Mouse (Mus musculus) neural tube, embryonic 11.5 days (tissue): ENCODE measurements around the gene H2-Q4. TPM values are rescaled to one million over a fixed set of nuclear protein-coding genes. Genes with fewer than 3 reads are reported as not detected.
A peak's percentile ranks its signal among the peaks of the same experiment; 100 is the strongest.
"Not testable (repeated sequence)": the region's sequence is repeated elsewhere in the genome, so short reads cannot be mapped to it uniquely, and the experiment has no call there.

Experiments used
- ATAC-seq: fragments of 200-750 bp; cut with Nextera tagmentation; 2 replicates; pipeline ENCODE4 v1.8.0; 2017; ENCODE audit warnings: moderate number of reproducible peaks, mild to moderate bottlenecking, moderate TSS enrichment, moderate library complexity; ENCODE audit not compliant: insufficient read depth, low FRiP score, low TSS enrichment
- DNase-seq: peaks from one replicate; pipeline ENCODE4 v3.0.0-alpha.2; 2015; ENCODE audit warnings: low spot score
- H3K27ac ChIP-seq: fragments of 300-500 bp; sonication (generic); 2 replicates; pipeline ENCODE4 v1.5.1; 2014; ENCODE audit warnings: low read depth, mild to moderate bottlenecking, low read length
- H3K27me3 ChIP-seq: fragments of 300-500 bp; sonication (generic); 2 replicates; pipeline ENCODE4 v1.6.1; 2014; ENCODE audit warnings: mild to moderate bottlenecking, low read length, mixed read lengths; ENCODE audit not compliant: control insufficient read depth, insufficient read depth
- H3K36me3 ChIP-seq: fragments of 300-500 bp; sonication (generic); 2 replicates; pipeline ENCODE4 v1.6.1; 2014; ENCODE audit warnings: mild to moderate bottlenecking, low read length, moderate library complexity, mixed read lengths; ENCODE audit not compliant: control insufficient read depth, insufficient read depth
- H3K4me1 ChIP-seq: fragments of 300-500 bp; sonication (generic); 2 replicates; pipeline ENCODE4 v1.6.1; 2014; ENCODE audit warnings: low read length, mixed read lengths; ENCODE audit not compliant: control insufficient read depth, insufficient read depth
- H3K4me2 ChIP-seq: fragments of 300-500 bp; sonication (generic); 2 replicates; pipeline ENCODE4 v1.6.1; 2014; ENCODE audit warnings: low read depth, mild to moderate bottlenecking, moderate library complexity
- H3K4me3 ChIP-seq: fragments of 300-500 bp; sonication (generic); 2 replicates; pipeline ENCODE4 v1.5.1; 2014; ENCODE audit warnings: low read depth, low read length
- H3K9ac ChIP-seq: fragments of 300-500 bp; sonication (generic); 2 replicates; pipeline ENCODE4 v1.6.1; 2014; ENCODE audit warnings: mild to moderate bottlenecking, low read length
- H3K9me3 ChIP-seq: fragments of 300-500 bp; sonication (generic); 2 replicates; pipeline ENCODE4 v1.6.1; 2016; ENCODE audit warnings: low read length; ENCODE audit not compliant: control insufficient read depth
- WGBS: fragments of 180-500 bp; shearing (Covaris S2); extraction: QIAGEN DNeasy Blood & Tissue Kit; methylation state at CpG from one replicate; pipeline ENCODE4 v1.1.7; 2014; 5-methylcytosine and 5-hydroxymethylcytosine counted together
- polyA plus RNA-seq: library from polyadenylated mRNA; unstranded; fragments of >200 nt; fragmentation: Nextera tagmentation; extraction: Ambion mirVana; gene quantifications from 2 replicates; pipeline ENCODE4 v1.2.1, GENCODE M21; 2014

Gene H2-Q4
- polyA plus RNA-seq: 1.6 and 2.3 TPM in 2 replicates

DNA sequence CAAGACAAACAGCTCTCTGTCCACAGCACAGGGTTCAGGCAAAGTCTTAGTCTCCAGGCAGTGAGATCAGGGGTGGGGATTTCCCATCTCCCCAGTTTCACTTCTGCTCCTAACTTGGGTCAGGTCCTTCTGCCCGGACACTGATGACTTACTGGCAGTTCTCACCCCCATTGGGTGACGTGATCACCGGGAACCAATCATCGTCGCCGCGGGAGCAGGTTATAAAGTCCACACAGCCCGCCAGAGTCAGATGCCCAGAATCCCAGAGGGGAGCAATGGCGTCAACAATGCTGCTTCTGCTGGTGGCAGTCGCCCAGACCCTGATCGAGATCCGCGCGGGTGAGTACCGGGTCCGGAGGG lies at the start of gene H2-Q4:
TSS of gene H2-Q4 (plus strand) at position 249 of the 360 bp plus-strand sequence.
- H3K9ac ChIP-seq: peak within 1 kb of the TSS; percentile 47
- H3K36me3 ChIP-seq: no peaks in the 10 kb centered on the region
- H3K4me3 ChIP-seq: peak within 1 kb of the TSS; percentile 46
- H3K27me3 ChIP-seq: no peaks in the 10 kb centered on the region
- 1% methylated on average over 16 of the region's 16 CpGs for WGBS
- H3K4me1 ChIP-seq: no peaks in the 10 kb centered on the region
- H3K27ac ChIP-seq: no peak within 1 kb of the TSS
- ATAC-seq: peak; percentile 79
- peak within 1 kb of the TSS; percentile 81 for H3K4me2 ChIP-seq
- DNase-seq: peak; percentile 82
- H3K9me3 ChIP-seq: no peaks in the 10 kb centered on the region

DNA sequence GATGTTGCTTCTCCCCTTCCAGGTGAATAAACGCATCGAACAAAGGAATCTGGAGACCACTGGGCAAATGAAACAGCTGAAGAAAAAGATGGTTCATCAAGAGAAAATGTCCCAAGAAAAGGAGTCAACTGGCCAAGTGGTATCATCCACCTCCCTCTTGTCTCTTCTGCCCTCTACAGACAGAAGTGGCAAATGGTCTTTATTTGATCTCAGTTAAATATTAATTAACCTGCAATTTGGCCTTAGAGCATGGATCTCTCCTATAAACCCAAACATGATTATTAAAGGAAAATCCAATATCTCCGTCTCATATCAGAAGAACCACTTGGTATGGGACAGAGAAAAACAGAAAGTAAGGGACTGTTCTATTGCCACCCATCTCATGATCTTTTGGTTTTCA lies 49.7 kb upstream of the H2-Q4 start:
- not testable (repeated sequence) for ATAC-seq, H3K27me3 ChIP-seq, DNase-seq, H3K4me1 ChIP-seq, H3K4me2 ChIP-seq, H3K36me3 ChIP-seq, H3K9ac ChIP-seq, H3K4me3 ChIP-seq, H3K9me3 ChIP-seq, H3K27ac ChIP-seq
- WGBS: 56% methylated on average over 3 of the region's 3 CpGs

DNA sequence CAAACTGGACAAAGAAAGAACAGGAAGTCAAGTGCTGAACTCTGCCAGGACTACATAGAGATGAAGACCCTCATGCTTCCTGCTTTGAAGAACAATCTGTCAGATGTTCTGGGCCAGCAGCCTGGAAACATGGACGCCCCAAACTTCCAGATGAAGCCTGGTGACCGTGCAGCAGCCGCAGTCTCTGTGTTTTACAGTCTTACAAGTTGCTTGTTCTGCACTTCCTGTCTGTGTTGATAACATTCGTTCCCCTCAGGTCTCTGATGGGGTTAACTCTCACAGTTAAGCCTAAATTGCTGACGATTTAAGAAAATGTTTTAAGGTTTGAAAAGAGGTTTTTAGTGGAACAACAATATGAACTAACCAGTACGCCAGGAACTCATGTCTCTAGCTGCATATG lies 47.9 kb upstream of the H2-Q4 start:
- not testable (repeated sequence) for ATAC-seq, H3K4me3 ChIP-seq
- WGBS: 72% methylated on average over 6 of the region's 6 CpGs

DNA sequence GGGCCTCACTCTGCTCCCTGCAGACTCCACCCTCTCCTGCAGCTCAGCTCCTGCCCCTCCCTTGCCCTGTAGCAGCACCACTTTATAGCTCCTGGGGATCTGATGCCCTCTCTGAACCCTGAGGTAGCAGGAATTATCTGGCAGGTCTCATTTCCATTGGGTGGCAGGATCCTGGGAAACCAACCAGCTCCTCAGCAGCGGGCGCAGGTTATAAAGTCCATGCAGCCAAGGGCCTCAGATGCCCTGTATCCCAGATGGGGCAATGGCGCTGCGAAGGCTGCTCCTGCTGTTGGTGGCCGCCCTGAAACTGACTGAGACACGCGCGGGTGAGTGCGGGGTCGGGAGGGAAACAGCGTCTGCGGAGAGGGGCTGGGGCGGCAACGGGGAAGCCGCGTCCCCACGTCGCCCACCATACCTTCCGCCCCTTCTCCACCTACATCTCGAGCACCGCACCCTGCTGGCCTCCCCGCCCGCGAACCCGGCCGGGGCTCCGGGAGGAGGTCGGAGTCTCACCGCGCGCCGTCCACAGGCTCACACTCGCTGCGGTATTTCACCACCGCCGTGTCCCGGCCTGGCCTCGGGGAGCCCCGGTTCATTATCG lies 37.2 kb upstream of the H2-Q4 start, which contains the start of gene H2-Q2:
TSS of gene H2-Q2 (plus strand) at position 172 of the 601 bp plus-strand sequence.
- no peaks in the 10 kb centered on the region for H3K36me3 ChIP-seq
- ATAC-seq: no peak
- H3K4me3 ChIP-seq: peak within 1 kb of the TSS; percentile 34
- peak; percentile 36 for DNase-seq
- no peak within 1 kb of the TSS for H3K27ac ChIP-seq
- 0% methylated on average over 39 of the region's 40 CpGs for WGBS
- peak within 1 kb of the TSS; percentile 44; the same call in 1 of the 2 replicates for H3K9ac ChIP-seq
- H3K27me3 ChIP-seq: peaks cover 22% of the 10 kb centered on the region
- H3K9me3 ChIP-seq: no peaks in the 10 kb centered on the region
- H3K4me1 ChIP-seq: peaks cover 4% of the 10 kb centered on the region
- H3K4me2 ChIP-seq: peak within 1 kb of the TSS; percentile 63

More for the DNA sequence above, 47.9 kb upstream of the H2-Q4 start:
- H3K36me3 ChIP-seq, H3K27ac ChIP-seq, H3K4me1 ChIP-seq, H3K4me2 ChIP-seq, H3K9ac ChIP-seq, H3K9me3 ChIP-seq, H3K27me3 ChIP-seq, DNase-seq: not testable (repeated sequence)

DNA sequence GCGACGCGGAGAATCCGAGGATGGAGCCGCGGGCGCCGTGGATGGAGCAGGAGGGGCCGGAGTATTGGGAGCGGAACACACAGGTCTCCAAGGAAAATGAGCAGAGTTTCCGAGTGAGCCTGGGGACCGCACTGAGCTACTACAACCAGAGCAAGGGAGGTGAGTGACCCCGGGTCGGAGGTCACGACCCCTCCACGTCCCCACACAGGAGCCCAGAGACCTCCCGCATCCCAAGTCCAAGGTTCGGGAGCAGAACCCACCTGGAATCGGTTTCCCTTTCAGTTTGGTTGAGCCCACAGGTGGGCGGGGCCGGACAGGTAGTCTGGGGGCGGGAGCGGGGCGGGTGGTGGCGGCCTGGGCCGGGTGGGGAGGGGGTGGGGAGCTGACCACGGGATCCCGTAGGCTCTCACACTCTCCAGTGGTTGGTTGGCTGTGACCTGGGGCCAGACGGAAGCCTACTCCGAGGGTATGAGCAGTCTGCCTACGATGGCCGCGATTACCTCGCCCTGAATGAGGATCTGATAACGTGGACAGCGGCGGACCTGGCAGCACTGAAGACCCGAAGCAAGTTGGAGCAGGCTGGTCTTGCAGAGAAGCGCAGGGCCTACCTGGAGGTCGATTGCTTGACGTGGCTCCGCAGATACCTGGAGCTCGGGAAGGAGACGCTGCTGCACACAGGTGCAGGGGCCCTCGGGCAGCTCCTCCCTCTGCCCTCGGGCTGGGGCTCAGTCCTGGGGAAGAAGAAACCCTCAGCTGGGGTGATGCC lies 36.5 kb upstream of the H2-Q4 start:
- no peak for ATAC-seq
- 3% methylated on average over 41 of the region's 46 CpGs for WGBS
- Histone ChIP-seq H3K4me3 (peak overlapping the region; percentile 34), H3K36me3 (no peaks in the 10 kb centered on the region), H3K27me3 (peaks cover 22% of the 10 kb centered on the region), H3K9me3 (no peaks in the 10 kb centered on the region), H3K27ac (no peak overlapping the region), H3K9ac (0 out of 2 replicates have a peak overlapping the region, but pooled peaks have one; percentile 44), H3K4me1 (peaks cover 4% of the 10 kb centered on the region), H3K4me2 (peak overlapping the region; percentile 63)
- DNase-seq: peak; percentile 23

DNA sequence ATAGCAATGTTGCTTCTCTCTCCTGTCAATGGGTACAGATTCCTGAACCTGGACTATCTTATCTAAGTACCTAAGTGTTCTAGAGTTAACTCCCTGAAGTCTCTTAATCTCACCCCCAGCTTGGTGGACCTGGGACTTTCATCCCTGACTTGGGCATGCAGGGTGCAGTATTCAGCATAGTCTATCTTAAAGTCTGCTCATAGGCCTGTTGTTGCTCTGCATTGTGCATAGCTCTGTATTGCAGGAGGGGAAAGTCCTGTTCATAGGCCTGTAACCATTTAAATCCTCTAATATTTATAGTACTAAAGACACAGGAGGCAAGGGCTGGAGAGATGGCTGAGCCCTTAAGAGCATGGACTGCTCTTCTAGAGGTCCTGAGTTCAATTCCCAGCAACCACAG lies 31.8 kb upstream of the H2-Q4 start:
- not testable (repeated sequence) for DNase-seq, H3K4me2 ChIP-seq, H3K9ac ChIP-seq, H3K9me3 ChIP-seq, H3K27me3 ChIP-seq, ATAC-seq, H3K4me3 ChIP-seq, H3K36me3 ChIP-seq, H3K27ac ChIP-seq, H3K4me1 ChIP-seq

DNA sequence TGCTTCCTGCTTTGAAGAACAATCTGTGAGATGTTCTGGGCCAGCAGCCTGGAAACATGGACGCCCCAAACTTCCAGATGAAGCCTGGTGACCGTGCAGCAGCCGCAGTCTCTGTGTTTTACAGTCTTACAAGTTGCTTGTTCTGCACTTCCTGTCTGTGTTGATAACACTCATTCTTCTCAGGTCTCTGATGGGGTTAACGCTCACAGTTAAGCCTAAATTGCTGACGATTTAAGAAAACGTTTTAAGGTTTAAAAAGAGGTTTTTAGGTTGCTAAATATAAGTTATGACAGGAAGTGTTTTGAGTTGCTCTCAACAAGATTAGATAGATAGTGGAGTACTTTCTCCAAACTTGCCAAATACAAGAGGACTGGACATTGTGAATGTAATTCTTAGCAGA lies 26.1 kb upstream of the H2-Q4 start:
- H3K27me3 ChIP-seq, H3K4me2 ChIP-seq, DNase-seq, H3K4me1 ChIP-seq, H3K27ac ChIP-seq, ATAC-seq, H3K9me3 ChIP-seq, H3K36me3 ChIP-seq, H3K4me3 ChIP-seq, H3K9ac ChIP-seq: not testable (repeated sequence)
- 70% methylated on average over 6 of the region's 6 CpGs for WGBS

DNA sequence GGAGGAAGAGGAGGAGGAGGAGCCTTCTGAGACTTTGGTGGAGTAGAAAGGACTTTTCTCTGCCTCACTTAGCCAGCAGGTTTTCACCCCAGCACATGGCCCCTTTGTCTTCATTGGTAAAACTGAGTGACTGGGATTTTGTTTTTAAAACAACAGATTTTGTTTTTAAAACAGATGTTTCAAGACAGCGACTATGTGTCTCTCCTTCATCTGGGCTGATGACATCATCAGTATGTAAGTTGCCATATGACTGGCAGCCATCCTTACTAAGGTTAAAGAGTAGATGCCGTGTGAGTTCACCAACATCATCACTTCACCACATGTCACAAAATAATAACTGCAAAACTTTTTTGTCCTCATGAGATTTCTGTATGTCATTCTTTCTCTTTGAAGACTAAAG lies 25.3 kb upstream of the H2-Q4 start:
- 69% methylated on average over 2 of the region's 2 CpGs for WGBS
- Histone ChIP-seq H3K4me3 (no peak overlapping the region), H3K36me3 (no peaks in the 10 kb centered on the region), H3K4me2 (no peak overlapping the region), H3K4me1 (no peaks in the 10 kb centered on the region), H3K9me3 (no peaks in the 10 kb centered on the region), H3K27ac (no peak overlapping the region), H3K9ac (no peak overlapping the region), H3K27me3 (peaks cover 3% of the 10 kb centered on the region; the same call in 1 of the 2 replicates)
- no peak for ATAC-seq
- no peak for DNase-seq

DNA sequence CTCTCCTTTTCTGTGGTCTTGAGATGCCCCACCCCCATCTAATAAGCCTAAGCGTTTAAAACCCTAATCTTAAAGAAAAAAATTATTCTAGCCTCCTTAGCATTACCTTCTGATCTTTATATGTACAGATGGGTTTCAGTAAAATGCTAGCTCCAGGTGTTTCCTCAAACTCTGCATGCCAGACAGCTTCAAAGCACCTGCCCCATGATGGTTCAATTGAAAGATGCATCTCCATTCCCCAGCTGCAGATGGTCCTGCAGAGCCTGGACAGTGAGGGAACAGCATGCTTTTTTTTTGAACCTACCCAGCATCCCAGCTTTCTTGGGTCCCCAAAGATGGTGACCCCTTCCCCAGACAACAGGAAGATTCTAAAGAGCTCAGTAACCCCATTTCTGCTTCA lies 22.3 kb upstream of the H2-Q4 start:
- DNase-seq: no peak
- Histone ChIP-seq H3K4me1 (no peaks in the 10 kb centered on the region), H3K4me3 (no peak overlapping the region), H3K4me2 (no peak overlapping the region), H3K9ac (no peak overlapping the region), H3K36me3 (no peaks in the 10 kb centered on the region), H3K27ac (no peak overlapping the region), H3K9me3 (no peaks in the 10 kb centered on the region), H3K27me3 (peaks cover 5% of the 10 kb centered on the region; the same call in 1 of the 2 replicates)
- WGBS: 55% methylated on average over 1 of the region's 1 CpGs
- ATAC-seq: no peak
